Mouse (Mus musculus) G1E (cell line): Measurements from ENCODE around the gene AV320801.
"Not testable (repeated sequence)": the region's sequence is repeated elsewhere in the genome, so short reads cannot be mapped to it uniquely, and the experiment has no call there.

Experiments used
- CTCF ChIP-seq: IDR thresholded peaks from 2 replicates; pipeline ENCODE4 v1.5.1; 2012; ENCODE audit warnings: low read depth, low read length, inconsistent platforms, mixed read lengths
- POLR2AphosphoS5 ChIP-seq: IDR thresholded peaks from 2 replicates; pipeline ENCODE4 v1.6.1; 2012; ENCODE audit warnings: low read depth, low read length, inconsistent platforms; ENCODE audit not compliant: insufficient replicate concordance
- TAL1 ChIP-seq: conservative IDR thresholded peaks from 2 replicates; pipeline ENCODE4 v1.6.1; 2012; ENCODE audit warnings: low read depth, low read length, inconsistent platforms, mixed read lengths

- not testable (repeated sequence) for TF ChIP-seq CTCF, POLR2AphosphoS5, TAL1
Measured at GRCm38 (mm10) chrX:135483183-135483582, 11.2 kb upstream of the AV320801 start.
